Mouse (Mus musculus) neural tube, embryonic 15.5 days (tissue): ENCODE measurements around the gene Kcnip2. TPM values are rescaled to one million over a fixed set of nuclear protein-coding genes. Genes with fewer than 3 reads are reported as not detected.

Experiments used
- ATAC-seq: fragments of 200-750 bp; cut with Nextera tagmentation; 2 replicates; pipeline ENCODE4 v1.8.0; 2017; ENCODE audit warnings: mild to moderate bottlenecking, moderate TSS enrichment, moderate library complexity; ENCODE audit not compliant: low FRiP score
- H3K27ac ChIP-seq: fragments of 300-500 bp; sonication (generic); replicated peaks from 2 replicates; pipeline ENCODE4 v1.5.1; 2015; ENCODE audit warnings: mild to moderate bottlenecking, inconsistent platforms
- H3K27me3 ChIP-seq: fragments of 300-500 bp; sonication (generic); replicated peaks from 2 replicates; pipeline ENCODE4 v1.6.1; 2015; ENCODE audit warnings: inconsistent platforms
- H3K36me3 ChIP-seq: fragments of 300-500 bp; sonication (generic); 2 replicates; pipeline ENCODE4 v1.6.1; 2015; ENCODE audit warnings: inconsistent platforms
- H3K4me1 ChIP-seq: fragments of 300-500 bp; sonication (generic); 2 replicates; pipeline ENCODE4 v1.6.1; 2015; ENCODE audit warnings: inconsistent platforms
- H3K4me2 ChIP-seq: fragments of 300-500 bp; sonication (generic); 2 replicates; pipeline ENCODE4 v1.6.1; 2015; ENCODE audit warnings: inconsistent platforms, mild to moderate bottlenecking, moderate library complexity
- H3K4me3 ChIP-seq: fragments of 300-500 bp; sonication (generic); replicated peaks from 2 replicates; pipeline ENCODE4 v1.5.1; 2015; ENCODE audit warnings: mild to moderate bottlenecking, inconsistent platforms
- H3K9ac ChIP-seq: fragments of 300-500 bp; sonication (generic); replicated peaks from 2 replicates; pipeline ENCODE4 v1.6.1; 2015; ENCODE audit warnings: mild to moderate bottlenecking, inconsistent platforms
- H3K9me3 ChIP-seq: fragments of 300-500 bp; sonication (generic); replicated peaks from 2 replicates; pipeline ENCODE4 v1.6.1; 2016; ENCODE audit warnings: inconsistent platforms
- WGBS: fragments of 180-500 bp; shearing (Covaris S2); methylation state at CpG from one replicate; pipeline ENCODE4 v1.1.7; 2015; ENCODE audit warnings: mixed read lengths; 5-methylcytosine and 5-hydroxymethylcytosine counted together
- polyA plus RNA-seq: library from polyadenylated mRNA; unstranded; fragments of >200 nt; fragmentation: Nextera tagmentation; extraction: Ambion mirVana; gene quantifications from 2 replicates; pipeline ENCODE4 v1.2.1, GENCODE M21; 2015

Gene Kcnip2
- polyA plus RNA-seq, 1 experiment from 2014 or later = 19.1 TPM

DNA sequence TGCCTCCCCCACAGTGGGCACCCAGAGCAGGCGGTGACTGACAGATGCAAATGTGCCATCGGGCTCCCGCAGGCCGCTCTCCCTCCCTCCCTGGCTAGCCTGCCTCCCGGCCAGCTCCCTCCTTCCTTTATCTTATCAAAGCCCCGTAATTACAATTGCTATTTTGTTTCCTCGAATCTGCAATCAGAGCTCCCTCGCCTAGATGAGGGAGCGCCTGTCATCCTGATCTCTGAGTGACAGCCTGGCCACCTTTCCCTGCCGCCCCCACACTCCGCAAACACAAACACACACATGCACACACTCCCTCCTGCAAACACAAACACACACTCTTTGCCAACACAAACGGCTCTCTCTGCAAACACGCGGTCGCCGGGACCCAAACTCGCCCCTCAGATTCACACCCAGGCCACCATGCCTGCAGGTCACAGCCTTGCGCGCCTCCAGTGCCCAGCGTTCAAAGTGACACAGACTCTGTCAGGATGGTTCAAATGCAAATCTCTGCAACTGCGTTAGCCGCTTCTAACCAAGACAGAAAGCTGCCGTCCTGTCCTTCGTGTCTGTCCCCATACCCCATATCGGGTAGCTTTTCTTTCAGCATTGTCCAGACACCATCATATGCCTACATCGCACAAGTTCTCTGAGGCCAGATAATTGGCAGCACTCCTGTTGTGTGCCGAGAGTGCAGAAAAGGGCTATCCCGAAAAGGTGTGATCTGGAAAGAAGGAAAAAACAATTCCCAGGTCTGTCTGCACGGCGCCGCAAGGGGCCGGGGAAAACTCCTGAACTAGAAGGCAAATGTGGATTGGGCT lies 70.3 kb downstream of the Kcnip2 start:
- Histone ChIP-seq H3K9ac (no peak overlapping the region), H3K27me3 (peaks cover 63% of the 10 kb centered on the region), H3K4me3 (no peak overlapping the region), H3K9me3 (no peaks in the 10 kb centered on the region), H3K36me3 (no peaks in the 10 kb centered on the region), H3K4me2 (no peak overlapping the region), H3K4me1 (peaks cover 49% of the 10 kb centered on the region), H3K27ac (no peak overlapping the region)
- WGBS = 4% methylated on average over 32 of the region's 32 CpGs
- no peak for ATAC-seq

DNA sequence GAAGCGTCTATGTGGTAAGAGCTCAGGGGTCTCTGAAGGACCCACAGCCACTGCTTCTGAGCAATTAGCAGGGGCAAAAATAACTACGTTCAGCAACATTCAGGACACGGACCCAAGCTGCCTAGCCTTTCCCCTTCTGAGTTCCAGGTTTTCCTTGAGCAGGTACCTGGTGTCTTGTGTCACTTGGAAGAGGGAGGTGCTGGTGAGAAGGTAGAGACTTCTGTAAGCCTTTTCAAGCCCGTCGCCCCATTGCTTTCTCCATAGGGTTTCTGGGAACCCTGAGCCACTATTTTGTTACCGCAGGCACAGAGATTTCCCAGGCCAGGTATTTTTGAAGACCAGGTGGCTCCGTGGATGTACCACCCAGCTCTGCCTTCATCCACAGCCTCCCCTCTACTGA lies 72.2 kb downstream of the Kcnip2 start:
- Histone ChIP-seq H3K27ac (no peak overlapping the region), H3K9ac (no peak overlapping the region), H3K4me1 (peaks cover 38% of the 10 kb centered on the region), H3K27me3 (peaks cover 81% of the 10 kb centered on the region), H3K36me3 (no peaks in the 10 kb centered on the region), H3K9me3 (no peaks in the 10 kb centered on the region), H3K4me2 (no peak overlapping the region), H3K4me3 (0 out of 2 replicates have a peak overlapping the region, but pooled peaks have one; percentile 44)
- 27% methylated on average over 7 of the region's 7 CpGs for WGBS
- no peak for ATAC-seq

GRCm38 (mm10) chr19:45742984-45743575 lies 72.8 kb downstream of the Kcnip2 start:
- H3K9me3 ChIP-seq = no peaks in the 10 kb centered on the region
- WGBS = 2% methylated on average over 18 of the region's 44 CpGs
- H3K36me3 ChIP-seq = no peaks in the 10 kb centered on the region
- H3K9ac ChIP-seq = peak overlapping the region; percentile 28
- no peak overlapping the region for H3K27ac ChIP-seq
- ATAC-seq = no peak
- peaks cover 33% of the 10 kb centered on the region for H3K4me1 ChIP-seq
- H3K4me2 ChIP-seq = peak overlapping the region; percentile 83
- H3K27me3 ChIP-seq = peaks cover 86% of the 10 kb centered on the region
- H3K4me3 ChIP-seq = peak overlapping the region; percentile 44

DNA sequence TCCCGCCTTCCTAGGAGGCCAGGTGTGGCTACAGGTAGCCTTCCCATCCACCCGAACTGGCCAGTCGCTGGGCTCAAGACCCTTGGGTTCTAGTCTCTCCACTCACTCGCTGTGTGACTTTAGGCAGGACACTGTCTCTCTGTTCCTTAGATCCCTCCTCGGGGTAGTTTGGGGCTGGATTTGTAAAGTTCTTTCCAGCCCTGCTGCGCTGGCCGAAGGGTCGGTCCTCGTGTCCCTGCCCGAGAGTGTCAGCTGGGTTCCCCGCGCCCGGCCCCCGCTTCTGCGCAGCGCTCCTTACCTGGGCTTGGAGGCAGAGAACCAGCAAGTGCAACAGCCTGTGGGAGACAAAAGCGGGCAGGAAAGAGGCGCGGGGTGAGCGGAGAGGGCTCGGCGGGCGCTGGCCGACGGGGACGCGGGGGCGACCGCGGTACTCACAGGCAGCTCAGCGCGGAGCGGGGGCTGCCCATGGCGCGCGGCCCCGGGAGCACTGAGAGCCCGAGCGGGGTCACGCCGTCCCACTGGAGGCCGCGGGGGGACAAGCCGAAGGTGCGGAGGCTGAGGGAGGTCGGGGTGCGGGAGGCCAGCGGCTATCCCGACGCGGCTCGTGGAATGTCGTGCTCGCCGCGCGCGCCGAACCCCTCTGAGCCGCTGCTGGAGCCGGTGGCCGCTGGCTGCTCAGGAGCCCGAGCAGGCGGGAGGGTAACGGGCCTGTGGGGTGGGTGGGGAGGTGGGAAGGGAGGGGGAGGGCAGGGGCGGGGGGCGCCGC lies 73.5 kb downstream of the Kcnip2 start, which contains the start of gene Fgf8:
TSS of gene Fgf8 (minus strand) at position 698 of the 766 bp plus-strand sequence.
- Histone ChIP-seq H3K27ac (no peak within 1 kb of the TSS), H3K27me3 (peaks cover 93% of the 10 kb centered on the region), H3K9ac (peak within 1 kb of the TSS; percentile 28), H3K4me1 (peaks cover 32% of the 10 kb centered on the region), H3K9me3 (no peaks in the 10 kb centered on the region), H3K4me3 (peak within 1 kb of the TSS; percentile 44), H3K36me3 (no peaks in the 10 kb centered on the region), H3K4me2 (peak within 1 kb of the TSS; percentile 83)
- ATAC-seq = no peak
- under 1% methylated on average over 63 of the region's 68 CpGs for WGBS

Other genes starting within 250 kb of the Kcnip2 start
- 8.2 and 8.4 TPM in 2 replicates for gene Fbxw4, start 155.7 kb downstream of the Kcnip2 start, polyA plus RNA-seq
- 0.13 and 0.31 TPM in 2 replicates for gene Fgf8, start 73.1 kb downstream of the Kcnip2 start, polyA plus RNA-seq
- 7.1 and 9.1 TPM in 2 replicates for gene Npm3, start 66.5 kb downstream of the Kcnip2 start, polyA plus RNA-seq
- 64.6 and 71.2 TPM in 2 replicates for gene Mgea5, start 32.2 kb downstream of the Kcnip2 start, polyA plus RNA-seq
- 20.5 and 21.3 TPM in 2 replicates for gene Armh3, start 182.4 kb upstream of the Kcnip2 start, polyA plus RNA-seq
- gene Hps6, start 187.4 kb upstream of the Kcnip2 start, polyA plus RNA-seq = 5.4 and 7.8 TPM in 2 replicates
- 16.1 and 24.0 TPM in 2 replicates for gene Pprc1, start 228.8 kb upstream of the Kcnip2 start, polyA plus RNA-seq
- 93.4 and 93.9 TPM in 2 replicates for gene Ldb1, start 229.2 kb upstream of the Kcnip2 start, polyA plus RNA-seq